Mouse (Mus musculus): ENCODE results near the gene Aco2.

Aco2 gene

GRCm38 (mm10) chr15:81920546-81921217, 48.6 kb downstream of the Aco2 start:
- DNase-seq (ENCODE audit: low spot score in 2 of 2), result no peak

- DNase-seq (ENCODE audit: low spot score in 2 of 2), result no peak
Measured at GRCm38 (mm10) chr15:81921255-81921654, 49.1 kb downstream of the Aco2 start.

- no peak for DNase-seq (ENCODE audit: low spot score in 2 of 2)
Measured at GRCm38 (mm10) chr15:81924933-81925332, 52.8 kb downstream of the Aco2 start.

GRCm38 (mm10) chr15:81925760-81926445, 53.8 kb downstream of the Aco2 start, which contains the start of gene Polr3h:
TSS of gene Polr3h (minus strand) at chr15:81926240.
- peak; percentile 82 to 97 for DNase-seq (ENCODE audit: low spot score in 2 of 2)

- DNase-seq (ENCODE audit: low spot score in 2 of 2), result no peak
Measured at GRCm38 (mm10) chr15:81926446-81926822, 54.3 kb downstream of the Aco2 start.

GRCm38 (mm10) chr15:81927741-81928140, 55.6 kb downstream of the Aco2 start:
- no peak for DNase-seq (ENCODE audit: low spot score in 2 of 2)

- peak in 1 of 2 experiments; percentile 61 for DNase-seq (ENCODE audit: low spot score in 2 of 2)
Measured at GRCm38 (mm10) chr15:81928277-81928676, 56.2 kb downstream of the Aco2 start.

- peak in 1 of 2 experiments; percentile 60 for DNase-seq (ENCODE audit: low spot score in 2 of 2)
Measured at GRCm38 (mm10) chr15:81932951-81933470, 60.9 kb downstream of the Aco2 start.

- DNase-seq (ENCODE audit: low spot score in 2 of 2), result no peak
Measured at GRCm38 (mm10) chr15:81933986-81934385, 61.9 kb downstream of the Aco2 start.

GRCm38 (mm10) chr15:81935869-81936637, 63.9 kb downstream of the Aco2 start:
- DNase-seq (ENCODE audit: low spot score in 2 of 2), result no peak

GRCm38 (mm10) chr15:81936679-81937078, 64.6 kb downstream of the Aco2 start, which contains the start of gene Csdc2:
TSS of gene Csdc2 (plus strand) at chr15:81936759.
- DNase-seq (ENCODE audit: low spot score in 2 of 2), result no peak

- no peak for DNase-seq (ENCODE audit: low spot score in 2 of 2)
Measured at GRCm38 (mm10) chr15:81937098-81937972, 65.2 kb downstream of the Aco2 start.

- DNase-seq (ENCODE audit: low spot score in 2 of 2), result peak in 1 of 2 experiments; percentile 68
Measured at GRCm38 (mm10) chr15:81938246-81938645, 66.1 kb downstream of the Aco2 start.

- DNase-seq (ENCODE audit: low spot score in 2 of 2), result no peak
Measured at GRCm38 (mm10) chr15:81939157-81939715, 67.1 kb downstream of the Aco2 start.

GRCm38 (mm10) chr15:81939774-81940173, 67.7 kb downstream of the Aco2 start:
- DNase-seq (ENCODE audit: low spot score in 2 of 2), result no peak

GRCm38 (mm10) chr15:81940219-81940618, 68.1 kb downstream of the Aco2 start:
- DNase-seq (ENCODE audit: low spot score in 2 of 2), result no peak

GRCm38 (mm10) chr15:81941010-81941409, 68.9 kb downstream of the Aco2 start:
- no peak for DNase-seq (ENCODE audit: low spot score in 2 of 2)

GRCm38 (mm10) chr15:81943176-81943749, 71.2 kb downstream of the Aco2 start:
- no peak for DNase-seq (ENCODE audit: low spot score in 2 of 2)

- DNase-seq (ENCODE audit: low spot score in 2 of 2), result no peak
Measured at GRCm38 (mm10) chr15:81949076-81949475, 77.0 kb downstream of the Aco2 start.

- no peak for DNase-seq (ENCODE audit: low spot score in 2 of 2)
Measured at GRCm38 (mm10) chr15:81949476-81950131, 77.5 kb downstream of the Aco2 start.

All from spleen, postnatal 10 days (tissue).